Mouse (Mus musculus) stomach, embryonic 15.5 days (tissue): ENCODE data around the gene Svep1. TPM values are rescaled to one million over a fixed set of nuclear protein-coding genes. Genes with fewer than 3 reads are reported as not detected.

ENCODE experiments used
- ATAC-seq: fragments of 200-750 bp; cut with Nextera tagmentation; 2 replicates; pipeline ENCODE4 v1.8.0; 2017; ENCODE audit warnings: low read depth, moderate number of reproducible peaks, moderate TSS enrichment; ENCODE audit not compliant: insufficient read depth, low FRiP score
- H3K27ac ChIP-seq: fragments of 300-500 bp; sonication (generic); 2 replicates; pipeline ENCODE4 v1.5.1; 2015; ENCODE audit warnings: mild to moderate bottlenecking, inconsistent platforms
- H3K27me3 ChIP-seq: fragments of 300-500 bp; sonication (generic); replicated peaks from 2 replicates; pipeline ENCODE4 v1.6.1; 2015; ENCODE audit warnings: inconsistent platforms
- H3K36me3 ChIP-seq: fragments of 300-500 bp; sonication (generic); 2 replicates; pipeline ENCODE4 v1.6.1; 2015; ENCODE audit warnings: inconsistent platforms
- H3K4me1 ChIP-seq: fragments of 300-500 bp; sonication (generic); 2 replicates; pipeline ENCODE4 v1.6.1; 2015; ENCODE audit warnings: inconsistent platforms
- H3K4me2 ChIP-seq: fragments of 300-500 bp; sonication (generic); 2 replicates; pipeline ENCODE4 v1.6.1; 2015; ENCODE audit warnings: mild to moderate bottlenecking, inconsistent platforms
- H3K4me3 ChIP-seq: fragments of 300-500 bp; sonication (generic); replicated peaks from 2 replicates; pipeline ENCODE4 v1.5.1; 2015; ENCODE audit warnings: inconsistent platforms
- H3K9ac ChIP-seq: fragments of 300-500 bp; sonication (generic); 2 replicates; pipeline ENCODE4 v1.6.1; 2015; ENCODE audit warnings: inconsistent platforms
- H3K9me3 ChIP-seq: fragments of 300-500 bp; sonication (generic); 2 replicates; pipeline ENCODE4 v1.6.1; 2016; ENCODE audit warnings: inconsistent platforms
- WGBS: fragments of 180-500 bp; shearing (Covaris S2); methylation state at CpG from one replicate; pipeline ENCODE4 v1.1.7; 2015; 5-methylcytosine and 5-hydroxymethylcytosine counted together
- polyA plus RNA-seq: library from polyadenylated mRNA; unstranded; fragments of >200 nt; fragmentation: Nextera tagmentation; extraction: Ambion mirVana; gene quantifications from 2 replicates; pipeline ENCODE4 v1.2.1, GENCODE M21; 2015

The Svep1 gene
- polyA plus RNA-seq, 1 experiment from 2014 or later: 6.3 TPM

DNA sequence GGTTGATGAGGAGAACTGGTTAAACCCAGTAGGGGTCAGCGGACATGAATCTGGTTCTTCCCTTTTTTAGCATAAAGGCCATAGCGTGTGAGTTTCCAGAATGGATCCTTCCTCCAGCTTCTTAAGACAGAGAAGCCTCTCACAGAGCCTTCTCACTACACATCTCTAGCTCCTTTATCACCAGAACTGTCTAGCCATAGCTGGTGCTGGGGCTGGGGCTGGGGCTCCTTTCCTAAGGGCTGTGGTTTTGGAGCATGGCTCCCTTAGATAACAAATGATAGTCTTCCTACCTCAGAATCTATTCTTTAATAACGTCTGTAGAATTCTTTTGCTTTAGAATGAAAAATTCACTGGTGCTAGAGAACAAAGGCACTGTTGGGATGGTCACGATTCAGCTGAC lies 76.8 kb downstream of the Svep1 start:
- Histone ChIP-seq H3K4me1 (no peaks in the 10 kb centered on the region), H3K4me3 (no peak overlapping the region), H3K4me2 (no peak overlapping the region), H3K36me3 (no peaks in the 10 kb centered on the region), H3K9ac (no peak overlapping the region), H3K27ac (no peak overlapping the region), H3K27me3 (no peaks in the 10 kb centered on the region), H3K9me3 (no peaks in the 10 kb centered on the region)
- no peak for ATAC-seq
- WGBS: 82% methylated on average over 4 of the region's 4 CpGs

DNA sequence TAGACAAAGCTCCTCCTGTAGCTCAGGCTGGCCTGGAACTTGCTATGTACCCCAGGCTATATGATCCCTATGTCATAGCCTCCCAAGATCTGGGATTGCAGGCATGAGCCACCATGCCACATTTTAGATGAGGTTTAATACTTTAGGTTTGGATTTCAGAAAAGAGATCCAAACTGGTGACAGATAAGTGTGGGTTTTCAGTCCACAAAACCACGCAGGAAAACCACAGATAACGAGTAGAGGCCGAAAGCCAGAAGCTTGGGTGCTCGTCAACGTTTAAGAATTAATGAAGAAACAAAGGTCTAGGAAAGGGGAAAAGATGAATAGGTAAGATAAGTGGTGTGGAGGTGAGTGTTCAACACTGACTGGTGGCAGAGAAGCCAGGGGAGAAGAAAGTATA lies 79.6 kb downstream of the Svep1 start:
- ATAC-seq: no peak
- 87% methylated on average over 5 of the region's 5 CpGs for WGBS
- no peaks in the 10 kb centered on the region for H3K36me3 ChIP-seq

DNA sequence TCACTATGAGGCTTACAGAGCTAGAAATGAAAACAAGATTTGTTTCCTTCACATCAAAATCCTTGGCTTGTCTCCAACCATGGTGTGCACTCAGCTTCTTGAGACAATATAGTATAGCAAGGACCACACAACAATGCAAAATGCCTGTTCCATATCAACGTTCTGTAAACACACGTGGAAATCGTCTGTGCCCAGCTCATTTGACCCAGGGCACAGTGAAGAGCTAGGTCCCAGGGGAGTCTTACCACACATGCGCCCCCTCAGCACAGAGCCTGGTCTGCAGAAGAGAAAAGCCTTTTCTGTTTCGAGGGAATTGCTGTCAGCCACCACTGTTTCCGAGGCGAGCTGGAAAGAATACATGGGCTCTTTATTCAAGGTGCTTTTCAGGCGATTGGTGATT lies 91.2 kb downstream of the Svep1 start:
- no peak overlapping the region for H3K4me3 ChIP-seq
- no peaks in the 10 kb centered on the region for H3K36me3 ChIP-seq
- H3K4me1 ChIP-seq: no peaks in the 10 kb centered on the region
- no peak for ATAC-seq
- no peak overlapping the region for H3K4me2 ChIP-seq
- H3K9ac ChIP-seq: no peak overlapping the region
- H3K9me3 ChIP-seq: no peaks in the 10 kb centered on the region
- 81% methylated on average over 8 of the region's 8 CpGs for WGBS
- H3K27me3 ChIP-seq: no peaks in the 10 kb centered on the region
- H3K27ac ChIP-seq: no peak overlapping the region

More for the DNA sequence above, 79.6 kb downstream of the Svep1 start:
- H3K27ac ChIP-seq: no peak overlapping the region
- no peak overlapping the region for H3K9ac ChIP-seq
- no peaks in the 10 kb centered on the region for H3K4me1 ChIP-seq
- H3K4me3 ChIP-seq: no peak overlapping the region
- no peaks in the 10 kb centered on the region for H3K27me3 ChIP-seq
- no peaks in the 10 kb centered on the region for H3K9me3 ChIP-seq
- no peak overlapping the region for H3K4me2 ChIP-seq

DNA sequence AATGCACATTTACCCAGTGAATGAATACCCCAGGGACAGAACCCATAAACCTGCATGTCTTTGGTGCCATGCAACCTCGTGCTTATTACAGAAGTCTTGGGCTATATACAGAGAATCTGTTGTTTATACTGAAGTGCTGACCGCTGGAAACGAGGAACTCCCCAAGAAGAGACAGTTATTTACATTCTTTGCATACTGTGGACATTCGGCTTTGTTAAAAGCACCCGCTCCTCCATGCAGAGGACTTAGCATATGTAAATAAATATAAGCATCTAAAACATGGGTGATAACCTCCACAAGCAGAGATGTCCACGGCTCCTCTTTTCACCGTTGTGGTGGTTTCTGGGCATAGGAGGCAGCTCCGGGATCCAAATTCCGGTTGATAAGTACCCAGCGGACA lies 95.7 kb downstream of the Svep1 start:
- H3K27ac ChIP-seq: no peak overlapping the region
- H3K4me3 ChIP-seq: no peak overlapping the region
- no peak for ATAC-seq
- no peaks in the 10 kb centered on the region for H3K27me3 ChIP-seq
- H3K9me3 ChIP-seq: no peaks in the 10 kb centered on the region
- H3K9ac ChIP-seq: no peak overlapping the region
- no peak overlapping the region for H3K4me2 ChIP-seq
- 34% methylated on average over 10 of the region's 10 CpGs for WGBS
- H3K4me1 ChIP-seq: no peaks in the 10 kb centered on the region
- no peaks in the 10 kb centered on the region for H3K36me3 ChIP-seq

DNA sequence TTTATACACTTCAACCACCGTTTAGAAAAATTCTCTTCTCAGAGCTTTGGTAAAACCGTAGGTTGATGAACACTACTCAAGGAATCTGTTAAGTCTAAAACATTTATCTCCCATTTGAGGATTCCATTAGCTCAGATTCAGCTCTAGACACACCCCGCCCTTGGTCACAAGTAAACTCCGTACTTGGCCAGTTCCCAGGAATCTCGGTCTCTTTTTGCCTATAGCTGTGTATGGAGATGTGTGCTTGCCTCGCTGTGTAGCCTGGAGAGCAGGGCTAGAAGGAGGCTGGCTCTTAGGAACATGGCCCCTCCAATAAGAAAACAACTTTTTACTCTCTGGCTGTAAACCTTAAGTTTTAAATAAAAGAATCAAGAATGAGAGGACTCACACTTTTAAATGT lies 96.9 kb downstream of the Svep1 start:
- no peak for ATAC-seq

DNA sequence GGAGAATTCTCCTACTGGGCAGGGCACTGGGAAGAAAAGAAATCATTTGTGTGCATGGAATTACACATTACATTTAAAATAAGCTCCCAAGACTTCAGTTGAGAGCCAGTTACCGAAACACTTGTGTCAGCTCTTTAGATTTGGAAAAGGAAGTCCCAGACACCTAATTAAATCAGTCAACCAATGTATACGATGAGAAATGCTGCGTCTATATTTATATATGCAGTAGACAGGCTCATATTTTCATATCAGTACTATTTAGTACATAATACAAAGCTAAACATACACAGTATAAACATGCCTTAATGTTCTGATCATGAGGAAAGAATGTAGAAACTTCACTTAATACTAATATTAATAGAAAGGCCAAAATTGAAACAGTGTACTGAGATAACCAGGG lies 98.3 kb downstream of the Svep1 start:
- 74% methylated on average over 3 of the region's 3 CpGs for WGBS
- Histone ChIP-seq H3K4me1 (no peaks in the 10 kb centered on the region), H3K9ac (no peak overlapping the region), H3K4me2 (no peak overlapping the region), H3K27me3 (no peaks in the 10 kb centered on the region), H3K36me3 (no peaks in the 10 kb centered on the region), H3K4me3 (no peak overlapping the region), H3K27ac (no peak overlapping the region), H3K9me3 (no peaks in the 10 kb centered on the region)
- ATAC-seq: no peak

More for the DNA sequence above, 96.9 kb downstream of the Svep1 start:
- no peaks in the 10 kb centered on the region for H3K9me3 ChIP-seq
- no peak overlapping the region for H3K9ac ChIP-seq
- H3K27ac ChIP-seq: no peak overlapping the region
- no peaks in the 10 kb centered on the region for H3K4me1 ChIP-seq
- WGBS: 68% methylated on average over 6 of the region's 6 CpGs
- no peaks in the 10 kb centered on the region for H3K36me3 ChIP-seq
- H3K4me2 ChIP-seq: no peak overlapping the region
- no peaks in the 10 kb centered on the region for H3K27me3 ChIP-seq
- no peak overlapping the region for H3K4me3 ChIP-seq

DNA sequence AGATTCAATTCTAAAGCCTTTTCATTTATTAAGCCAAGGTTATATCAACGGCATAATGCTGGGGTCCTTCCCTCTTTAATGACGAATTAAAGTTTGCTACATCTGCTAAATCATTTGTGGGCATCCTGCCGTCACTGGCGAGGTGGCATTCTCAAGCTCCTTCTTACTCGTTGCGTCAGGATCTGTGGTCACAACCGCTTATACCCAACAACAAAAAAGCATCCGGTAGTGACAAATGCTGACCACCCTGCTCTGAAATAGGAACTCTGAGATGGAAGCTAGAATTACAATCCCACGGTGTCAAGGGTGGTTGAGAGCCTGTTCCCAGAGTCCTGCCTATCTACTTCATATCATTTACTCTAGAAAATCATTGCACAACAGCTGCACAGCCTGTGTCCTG lies 108.9 kb downstream of the Svep1 start:
- no peak overlapping the region for H3K4me2 ChIP-seq
- H3K4me1 ChIP-seq: no peaks in the 10 kb centered on the region
- no peak for ATAC-seq
- H3K36me3 ChIP-seq: no peaks in the 10 kb centered on the region
- H3K9ac ChIP-seq: no peak overlapping the region
- no peaks in the 10 kb centered on the region for H3K27me3 ChIP-seq
- H3K27ac ChIP-seq: no peak overlapping the region
- no peaks in the 10 kb centered on the region for H3K9me3 ChIP-seq
- H3K4me3 ChIP-seq: no peak overlapping the region
- 80% methylated on average over 9 of the region's 9 CpGs for WGBS

DNA sequence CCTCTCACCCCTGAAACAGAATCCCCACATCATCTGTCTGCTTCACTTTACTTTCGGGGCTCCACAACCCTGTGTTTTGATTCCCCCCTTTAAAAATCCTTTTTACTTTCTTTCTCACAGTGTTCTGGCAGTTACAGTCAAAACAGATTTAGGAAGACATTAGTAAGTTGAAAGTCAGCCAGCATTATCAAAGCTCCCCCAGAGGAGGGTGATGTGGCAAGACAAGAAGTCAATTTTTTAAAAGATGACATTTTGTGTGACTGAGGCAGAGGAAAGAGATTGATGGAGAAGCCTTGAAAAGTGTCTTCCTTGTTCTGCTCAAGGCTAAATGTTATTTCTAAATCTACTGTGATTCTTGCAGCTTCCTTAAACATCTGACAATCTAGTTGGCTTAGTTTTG lies 119.9 kb downstream of the Svep1 start:
- no peaks in the 10 kb centered on the region for H3K9me3 ChIP-seq
- H3K4me3 ChIP-seq: no peak overlapping the region
- H3K4me1 ChIP-seq: no peaks in the 10 kb centered on the region
- 42% methylated on average over 1 of the region's 1 CpGs for WGBS
- no peak for ATAC-seq
- H3K9ac ChIP-seq: no peak overlapping the region
- no peak overlapping the region for H3K27ac ChIP-seq
- no peaks in the 10 kb centered on the region for H3K36me3 ChIP-seq
- no peak overlapping the region for H3K4me2 ChIP-seq
- no peaks in the 10 kb centered on the region for H3K27me3 ChIP-seq

DNA sequence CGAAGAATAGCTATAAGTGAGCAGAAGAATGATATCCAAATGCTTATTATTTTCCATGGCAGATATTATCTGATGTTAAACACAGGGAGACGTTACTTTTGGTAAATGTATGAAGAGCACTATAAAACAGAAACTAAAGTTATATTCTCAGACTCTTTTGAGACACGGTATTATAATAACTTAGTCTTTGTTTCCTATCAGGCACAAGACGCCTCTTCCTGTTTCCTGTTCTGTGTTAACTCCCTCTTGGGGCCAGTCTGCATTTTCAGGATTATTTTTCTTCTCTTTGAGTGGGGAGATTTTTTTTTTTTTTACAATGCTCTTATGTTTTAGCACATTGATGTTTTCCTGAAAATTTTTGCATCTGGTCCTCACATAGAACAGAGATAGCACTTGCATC lies 120.5 kb downstream of the Svep1 start:
- 57% methylated on average over 4 of the region's 4 CpGs for WGBS

DNA sequence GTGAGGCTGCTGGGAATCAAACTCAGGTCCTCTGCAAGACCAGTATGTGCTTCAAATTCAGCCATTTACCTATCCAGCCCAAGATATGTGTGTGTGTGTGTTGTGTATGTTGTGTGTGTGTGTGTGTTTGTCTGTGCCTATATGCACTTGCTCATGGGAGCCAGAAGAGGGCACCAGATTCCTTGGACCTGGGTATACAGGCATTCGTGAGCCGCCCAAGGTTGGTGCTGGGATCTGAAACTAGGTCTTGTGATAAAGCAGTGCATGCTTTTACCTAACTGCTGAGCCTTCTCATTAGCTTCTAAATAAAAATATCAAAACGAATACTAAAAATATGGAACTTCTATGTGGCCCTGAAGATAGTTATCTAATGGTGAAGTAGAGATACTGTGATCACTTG lies 121.3 kb downstream of the Svep1 start:
- no peak overlapping the region for H3K4me2 ChIP-seq
- no peak overlapping the region for H3K27ac ChIP-seq
- H3K4me1 ChIP-seq: no peaks in the 10 kb centered on the region
- no peak overlapping the region for H3K9ac ChIP-seq
- H3K27me3 ChIP-seq: no peaks in the 10 kb centered on the region
- WGBS: 90% methylated on average over 3 of the region's 3 CpGs
- no peaks in the 10 kb centered on the region for H3K9me3 ChIP-seq
- ATAC-seq: no peak
- H3K4me3 ChIP-seq: no peak overlapping the region
- H3K36me3 ChIP-seq: no peaks in the 10 kb centered on the region

More for the DNA sequence above, 120.5 kb downstream of the Svep1 start:
- H3K27ac ChIP-seq: no peak overlapping the region
- H3K4me1 ChIP-seq: no peaks in the 10 kb centered on the region
- H3K9ac ChIP-seq: no peak overlapping the region
- no peak overlapping the region for H3K4me2 ChIP-seq
- no peaks in the 10 kb centered on the region for H3K36me3 ChIP-seq
- no peak overlapping the region for H3K4me3 ChIP-seq
- no peaks in the 10 kb centered on the region for H3K9me3 ChIP-seq
- no peaks in the 10 kb centered on the region for H3K27me3 ChIP-seq
- ATAC-seq: no peak

DNA sequence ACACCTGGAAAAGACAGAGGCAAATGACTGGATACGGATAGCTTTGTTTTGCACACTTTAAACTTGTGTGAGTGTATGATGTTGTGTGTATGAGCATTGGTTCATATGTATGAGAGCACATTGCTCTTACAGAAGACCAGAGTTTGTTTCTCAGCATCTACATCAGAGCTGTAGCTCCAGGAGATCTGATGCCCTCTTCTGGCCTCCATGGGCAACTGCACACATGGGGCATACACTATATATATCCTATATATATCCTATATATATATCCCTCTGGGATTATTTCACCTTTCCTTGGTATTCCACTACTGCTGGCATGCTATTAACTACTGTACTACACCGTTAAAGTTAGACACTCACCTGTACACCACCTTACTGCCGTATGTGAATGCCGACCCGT lies 122.5 kb downstream of the Svep1 start:
- 98% methylated on average over 5 of the region's 5 CpGs for WGBS
- no peaks in the 10 kb centered on the region for H3K27me3 ChIP-seq
- no peaks in the 10 kb centered on the region for H3K36me3 ChIP-seq
- H3K9me3 ChIP-seq: no peaks in the 10 kb centered on the region
- H3K4me1 ChIP-seq: no peaks in the 10 kb centered on the region
- no peak overlapping the region for H3K9ac ChIP-seq
- H3K4me3 ChIP-seq: no peak overlapping the region
- H3K4me2 ChIP-seq: no peak overlapping the region
- ATAC-seq: no peak
- no peak overlapping the region for H3K27ac ChIP-seq

DNA sequence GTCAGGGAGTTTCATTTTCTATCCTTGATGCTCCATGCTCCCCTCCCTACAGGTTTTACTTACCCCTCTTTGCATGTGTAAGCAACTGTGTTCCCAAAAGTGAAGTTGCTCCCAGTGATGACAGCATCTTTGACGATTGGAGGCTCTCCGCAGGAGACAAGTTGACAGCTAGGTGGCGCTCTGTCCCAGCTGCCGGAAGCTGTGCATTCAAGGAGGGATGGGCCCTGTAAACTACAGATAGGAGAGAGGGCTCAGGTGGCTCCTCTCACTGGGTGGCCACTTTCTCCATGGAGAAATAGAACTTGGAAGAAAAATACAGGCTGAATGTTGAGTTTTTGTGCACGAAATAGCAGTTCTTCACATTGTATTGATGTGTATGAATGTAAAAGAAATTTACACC lies 124.1 kb downstream of the Svep1 start:
- Histone ChIP-seq H3K4me3 (no peak overlapping the region), H3K36me3 (no peaks in the 10 kb centered on the region), H3K27me3 (no peaks in the 10 kb centered on the region), H3K9me3 (no peaks in the 10 kb centered on the region), H3K4me2 (no peak overlapping the region), H3K9ac (no peak overlapping the region), H3K27ac (no peak overlapping the region), H3K4me1 (no peaks in the 10 kb centered on the region)
- WGBS: 10% methylated on average over 5 of the region's 5 CpGs
- no peak for ATAC-seq

DNA sequence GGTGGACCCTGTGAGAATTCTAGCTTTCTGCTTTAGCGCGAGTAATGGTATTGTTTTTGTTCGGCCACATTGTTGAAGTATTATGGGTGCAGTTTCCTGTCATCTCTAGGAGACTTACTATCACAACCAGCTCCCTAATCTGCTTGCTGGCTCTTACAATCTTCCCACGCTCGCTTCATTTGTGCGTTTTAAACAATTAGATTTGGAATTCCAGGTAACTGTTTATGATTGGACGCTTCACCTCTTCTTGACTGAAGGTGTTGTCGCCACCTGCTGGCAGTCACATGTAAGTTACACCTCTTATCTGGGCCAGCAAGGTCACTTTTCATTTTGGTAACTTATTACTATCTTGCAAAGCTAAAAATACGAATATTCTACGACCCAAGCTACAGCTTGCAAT lies 127.0 kb downstream of the Svep1 start:
- no peaks in the 10 kb centered on the region for H3K4me1 ChIP-seq
- no peak overlapping the region for H3K4me3 ChIP-seq
- no peaks in the 10 kb centered on the region for H3K36me3 ChIP-seq
- H3K4me2 ChIP-seq: 0 out of 2 replicates have a peak overlapping the region, but pooled peaks have one; percentile 27
- no peaks in the 10 kb centered on the region for H3K9me3 ChIP-seq
- WGBS: 29% methylated on average over 10 of the region's 10 CpGs
- no peaks in the 10 kb centered on the region for H3K27me3 ChIP-seq
- H3K27ac ChIP-seq: no peak overlapping the region
- H3K9ac ChIP-seq: no peak overlapping the region
- ATAC-seq: no peak
